Mouse (Mus musculus): Measurements from ENCODE around the gene Prkn.

DNA sequence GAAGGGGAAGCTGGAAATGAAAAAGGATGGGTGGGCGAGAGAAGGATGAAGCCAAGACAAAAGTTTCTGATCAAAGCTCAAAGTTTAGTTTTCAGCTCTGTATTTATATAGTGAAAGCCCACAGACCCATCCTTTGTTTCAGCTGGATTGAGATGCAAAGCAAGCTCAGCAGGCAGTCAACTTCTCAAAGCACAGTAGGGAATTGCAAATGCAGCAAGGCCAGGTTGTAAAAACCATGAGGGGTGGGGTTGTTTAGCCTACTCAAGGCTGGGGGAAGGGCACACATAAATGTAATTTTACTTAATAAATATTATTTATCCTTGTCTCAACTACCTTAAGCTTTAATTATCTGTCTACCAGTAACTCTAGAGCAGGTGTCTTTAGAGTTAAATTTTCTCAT is 693.7 kb downstream of the Prkn start:
- no peak for TF ChIP-seq CTCF (IDR thresholded peaks at IDR 0.05; ENCODE audit: low read depth)
- no peak for TF ChIP-seq EP300 (IDR thresholded peaks at IDR 0.05; ENCODE audit: low read depth)
